Mouse (Mus musculus): ENCODE data around the gene Edem2. TPM values are rescaled to one million over a fixed set of nuclear protein-coding genes. Genes with fewer than 3 reads are reported as not detected.

The Edem2 gene
- polyA plus RNA-seq, 1 experiment from 2014 or later: 103 TPM

GRCm38 (mm10) chr2:155696851-155697250, 32.4 kb downstream of the Edem2 start:
- Histone ChIP-seq H3K36me3 (0 out of 2 replicates have a peak, but pooled peaks cover 3% of the 10 kb centered on the region), H3K9me3 (no peaks in the 10 kb centered on the region), H3K27ac (no peak overlapping the region), H3K9ac (no peak overlapping the region), H3K4me2 (no peak overlapping the region), H3K4me3 (replicated peaks) (no peak overlapping the region), H3K4me1 (no peaks in the 10 kb centered on the region), H3K27me3 (replicated peaks) (no peaks in the 10 kb centered on the region)
- ATAC-seq (ENCODE audit: insufficient read depth, low FRiP score, low read depth): no peak
- WGBS: 70% methylated on average over 7 of the region's 7 CpGs

GRCm38 (mm10) chr2:155696091-155696558, 33.1 kb downstream of the Edem2 start:
- H3K27me3 ChIP-seq (replicated peaks): no peaks in the 10 kb centered on the region
- no peaks in the 10 kb centered on the region for H3K36me3 ChIP-seq
- no peak overlapping the region for H3K4me3 ChIP-seq (replicated peaks)
- 21% methylated on average over 7 of the region's 7 CpGs for WGBS
- H3K4me2 ChIP-seq: no peak overlapping the region
- H3K9ac ChIP-seq: no peak overlapping the region
- H3K4me1 ChIP-seq: no peaks in the 10 kb centered on the region
- H3K9me3 ChIP-seq: no peaks in the 10 kb centered on the region
- no peak overlapping the region for H3K27ac ChIP-seq
- no peak for ATAC-seq (ENCODE audit: insufficient read depth, low FRiP score, low read depth)

GRCm38 (mm10) chr2:155695316-155695715, 34.0 kb downstream of the Edem2 start:
- H3K27ac ChIP-seq: no peak overlapping the region
- no peaks in the 10 kb centered on the region for H3K9me3 ChIP-seq
- H3K4me1 ChIP-seq: peaks cover 8% of the 10 kb centered on the region; the same call in 1 of the 2 replicates
- no peak overlapping the region for H3K4me2 ChIP-seq
- WGBS: 65% methylated on average over 3 of the region's 3 CpGs
- no peaks in the 10 kb centered on the region for H3K27me3 ChIP-seq (replicated peaks)
- ATAC-seq (ENCODE audit: insufficient read depth, low FRiP score, low read depth): no peak
- H3K4me3 ChIP-seq (replicated peaks): no peak overlapping the region
- no peaks in the 10 kb centered on the region for H3K36me3 ChIP-seq
- no peak overlapping the region for H3K9ac ChIP-seq

GRCm38 (mm10) chr2:155694564-155694963, 34.7 kb downstream of the Edem2 start:
- H3K36me3 ChIP-seq: no peaks in the 10 kb centered on the region
- H3K4me3 ChIP-seq (replicated peaks): no peak overlapping the region
- no peaks in the 10 kb centered on the region for H3K9me3 ChIP-seq
- no peak overlapping the region for H3K9ac ChIP-seq
- H3K4me2 ChIP-seq: no peak overlapping the region
- WGBS: 62% methylated on average over 2 of the region's 2 CpGs
- H3K27me3 ChIP-seq (replicated peaks): no peaks in the 10 kb centered on the region
- peaks cover 14% of the 10 kb centered on the region; the same call in 1 of the 2 replicates for H3K4me1 ChIP-seq
- no peak for ATAC-seq (ENCODE audit: insufficient read depth, low FRiP score, low read depth)
- H3K27ac ChIP-seq: no peak overlapping the region

GRCm38 (mm10) chr2:155693136-155693535, 36.1 kb downstream of the Edem2 start:
- Histone ChIP-seq H3K4me3 (replicated peaks) (no peak overlapping the region), H3K36me3 (no peaks in the 10 kb centered on the region), H3K9ac (no peak overlapping the region), H3K4me2 (no peak overlapping the region), H3K27ac (no peak overlapping the region), H3K4me1 (peaks cover 15% of the 10 kb centered on the region; the same call in 1 of the 2 replicates), H3K27me3 (replicated peaks) (no peaks in the 10 kb centered on the region), H3K9me3 (no peaks in the 10 kb centered on the region)
- ATAC-seq (ENCODE audit: insufficient read depth, low FRiP score, low read depth): no peak
- 71% methylated on average over 4 of the region's 4 CpGs for WGBS

- Histone ChIP-seq H3K36me3 (no peaks in the 10 kb centered on the region), H3K9me3 (no peaks in the 10 kb centered on the region), H3K9ac (peak within 1 kb of the TSS; percentile 87), H3K4me2 (peak within 1 kb of the TSS; percentile 52), H3K4me1 (peaks cover 15% of the 10 kb centered on the region), H3K27ac (peak within 1 kb of the TSS; percentile 88), H3K27me3 (replicated peaks) (no peaks in the 10 kb centered on the region), H3K4me3 (replicated peaks) (peak within 1 kb of the TSS; percentile 96)
- under 1% methylated on average over 69 of the region's 72 CpGs for WGBS
- ATAC-seq (ENCODE audit: insufficient read depth, low FRiP score, low read depth): peak; percentile 98
Measured at GRCm38 (mm10) chr2:155691723-155692493, 37.4 kb downstream of the Edem2 start, which contains the start of gene Trpc4ap. Gene Trpc4ap, minus strand, starts transcription at chr2:155692384.

- peak overlapping the region; percentile 88; the same call in 1 of the 2 replicates for H3K27ac ChIP-seq
- H3K27me3 ChIP-seq (replicated peaks): no peaks in the 10 kb centered on the region
- H3K36me3 ChIP-seq: no peaks in the 10 kb centered on the region
- H3K4me2 ChIP-seq: peak overlapping the region; percentile 52
- WGBS: 4% methylated on average over 8 of the region's 8 CpGs
- H3K9ac ChIP-seq: peak overlapping the region; percentile 87; the same call in 1 of the 2 replicates
- H3K9me3 ChIP-seq: no peaks in the 10 kb centered on the region
- H3K4me3 ChIP-seq (replicated peaks): peak overlapping the region; percentile 96
- H3K4me1 ChIP-seq: peaks cover 15% of the 10 kb centered on the region
- ATAC-seq (ENCODE audit: insufficient read depth, low FRiP score, low read depth): no peak
Measured at GRCm38 (mm10) chr2:155691336-155691722, 37.9 kb downstream of the Edem2 start.

- Histone ChIP-seq H3K4me2 (no peak overlapping the region), H3K9me3 (no peaks in the 10 kb centered on the region), H3K27me3 (replicated peaks) (no peaks in the 10 kb centered on the region), H3K27ac (no peak overlapping the region), H3K9ac (no peak overlapping the region), H3K4me3 (replicated peaks) (no peak overlapping the region), H3K4me1 (peaks cover 15% of the 10 kb centered on the region), H3K36me3 (no peaks in the 10 kb centered on the region; the same call in 1 of the 2 replicates)
- ATAC-seq (ENCODE audit: insufficient read depth, low FRiP score, low read depth): no peak
- WGBS: 70% methylated on average over 4 of the region's 4 CpGs
Measured at GRCm38 (mm10) chr2:155689211-155689610, 40.1 kb downstream of the Edem2 start.

- H3K4me2 ChIP-seq: no peak overlapping the region
- no peak overlapping the region for H3K27ac ChIP-seq
- no peaks in the 10 kb centered on the region for H3K9me3 ChIP-seq
- no peak overlapping the region for H3K4me3 ChIP-seq (replicated peaks)
- no peaks in the 10 kb centered on the region; the same call in 1 of the 2 replicates for H3K36me3 ChIP-seq
- 90% methylated on average over 11 of the region's 11 CpGs for WGBS
- H3K27me3 ChIP-seq (replicated peaks): no peaks in the 10 kb centered on the region
- peaks cover 15% of the 10 kb centered on the region for H3K4me1 ChIP-seq
- no peak for ATAC-seq (ENCODE audit: insufficient read depth, low FRiP score, low read depth)
- H3K9ac ChIP-seq: no peak overlapping the region
Measured at GRCm38 (mm10) chr2:155687746-155688145, 41.5 kb downstream of the Edem2 start.

GRCm38 (mm10) chr2:155686572-155686971, 42.7 kb downstream of the Edem2 start:
- Histone ChIP-seq H3K9ac (no peak overlapping the region), H3K4me3 (replicated peaks) (no peak overlapping the region), H3K4me1 (peaks cover 15% of the 10 kb centered on the region), H3K27me3 (replicated peaks) (no peaks in the 10 kb centered on the region), H3K4me2 (no peak overlapping the region), H3K27ac (no peak overlapping the region), H3K9me3 (no peaks in the 10 kb centered on the region), H3K36me3 (no peaks in the 10 kb centered on the region; the same call in 1 of the 2 replicates)
- ATAC-seq (ENCODE audit: insufficient read depth, low FRiP score, low read depth): no peak
- WGBS: 82% methylated on average over 5 of the region's 5 CpGs

GRCm38 (mm10) chr2:155683821-155684220, 45.5 kb downstream of the Edem2 start:
- Histone ChIP-seq H3K36me3 (no peaks in the 10 kb centered on the region; the same call in 1 of the 2 replicates), H3K9me3 (no peaks in the 10 kb centered on the region), H3K27ac (no peak overlapping the region), H3K27me3 (replicated peaks) (no peaks in the 10 kb centered on the region), H3K4me1 (no peaks in the 10 kb centered on the region; the same call in 1 of the 2 replicates), H3K9ac (no peak overlapping the region), H3K4me3 (replicated peaks) (no peak overlapping the region), H3K4me2 (no peak overlapping the region)
- no peak for ATAC-seq (ENCODE audit: insufficient read depth, low FRiP score, low read depth)
- 88% methylated on average over 5 of the region's 5 CpGs for WGBS

GRCm38 (mm10) chr2:155683137-155683536, 46.1 kb downstream of the Edem2 start:
- no peak overlapping the region for H3K4me2 ChIP-seq
- ATAC-seq (ENCODE audit: insufficient read depth, low FRiP score, low read depth): no peak
- H3K36me3 ChIP-seq: no peaks in the 10 kb centered on the region; the same call in 1 of the 2 replicates
- no peak overlapping the region for H3K9ac ChIP-seq
- H3K9me3 ChIP-seq: no peaks in the 10 kb centered on the region
- no peaks in the 10 kb centered on the region; the same call in 1 of the 2 replicates for H3K4me1 ChIP-seq
- no peak overlapping the region for H3K27ac ChIP-seq
- no peak overlapping the region for H3K4me3 ChIP-seq (replicated peaks)
- 62% methylated on average over 3 of the region's 3 CpGs for WGBS
- no peaks in the 10 kb centered on the region for H3K27me3 ChIP-seq (replicated peaks)

All from stomach, embryonic 15.5 days (tissue).